Mouse (Mus musculus) megakaryocyte, adult 5-6 weeks (primary cell): ENCODE data around the gene Smdt1. TPM values are rescaled to one million over a fixed set of nuclear protein-coding genes. Genes with fewer than 3 reads are reported as not detected.

ENCODE experiments used
- ATAC-seq: 2 replicates; pipeline ENCODE4 v1.8.0; 2016; ENCODE audit warnings: mild to moderate bottlenecking, inconsistent platforms; ENCODE audit not compliant: poor library complexity, severe bottlenecking
- total RNA-seq, 2 experiments: library from RNA; stranded (forward) in 1 of 2; stranded (reverse) in 1 of 2; fragments of 153-499, 151-499 nt in 1 of 2; fragments of 221-1000, 200-1000 nt in 1 of 2; gene quantifications; 2 replicates each; pipeline versions ENCODE4 v1.2.3 to v1.2.4; 2015 to 2017

The Smdt1 gene
- 226 and 229 TPM in 2 replicates for total RNA-seq (2015)
- 123 and 170 TPM in 2 replicates for total RNA-seq (2017)

DNA sequence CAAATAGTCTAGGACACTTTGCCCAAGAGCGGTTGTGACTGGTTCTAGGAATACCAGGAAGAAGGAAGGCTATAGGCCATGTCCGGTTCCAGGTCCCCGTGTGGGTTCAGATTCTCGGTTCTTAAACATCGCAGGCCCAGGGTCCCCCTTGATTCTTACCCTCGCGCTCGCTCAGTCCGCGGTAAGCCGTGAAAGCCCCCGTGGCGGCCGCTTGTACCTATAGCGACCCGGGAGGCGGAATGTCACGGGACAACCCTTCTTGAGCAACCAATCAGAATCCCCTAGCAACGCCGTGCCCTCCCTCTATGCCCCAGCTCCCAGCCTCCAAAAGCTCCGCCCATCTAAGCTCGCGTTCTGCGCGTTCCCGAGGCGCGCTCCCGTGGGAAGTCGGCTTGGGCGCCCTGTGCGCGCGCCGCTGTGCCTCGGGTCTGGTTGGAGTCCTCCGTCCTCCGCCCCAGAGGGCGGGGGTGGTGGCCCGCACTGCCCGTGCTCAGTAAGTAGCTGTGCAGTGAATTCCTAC lies at the start of gene Smdt1, which contains the start of the genes Naga and Pheta2:
TSS of gene Smdt1 (plus strand) at position 367 of the 520 bp plus-strand sequence.
TSS of gene Naga (minus strand) at position 333 of the 520 bp plus-strand sequence.
TSS of gene Pheta2 (plus strand) at position 350 of the 520 bp plus-strand sequence.
- ATAC-seq = peak; percentile 77

DNA sequence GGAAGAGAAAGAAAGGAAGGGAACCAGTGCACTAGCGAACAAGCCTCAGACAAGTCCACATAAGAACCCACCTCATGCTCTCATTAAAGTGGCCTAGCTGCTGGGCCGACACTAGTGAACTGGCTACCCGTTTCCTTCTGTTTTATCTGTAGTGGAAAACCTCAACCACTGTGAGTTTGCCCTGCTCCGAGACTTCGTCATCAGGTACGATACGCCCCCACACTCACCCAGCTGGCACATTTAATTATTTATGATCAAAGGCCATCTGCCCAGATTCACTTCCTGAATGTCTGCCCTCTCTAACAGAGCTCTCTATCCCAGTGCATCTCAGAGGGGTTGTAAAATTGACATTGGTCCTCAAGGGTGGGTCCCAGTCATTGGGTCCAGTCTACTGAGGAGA lies 48.5 kb upstream of the Smdt1 start:
- ATAC-seq = no peak

DNA sequence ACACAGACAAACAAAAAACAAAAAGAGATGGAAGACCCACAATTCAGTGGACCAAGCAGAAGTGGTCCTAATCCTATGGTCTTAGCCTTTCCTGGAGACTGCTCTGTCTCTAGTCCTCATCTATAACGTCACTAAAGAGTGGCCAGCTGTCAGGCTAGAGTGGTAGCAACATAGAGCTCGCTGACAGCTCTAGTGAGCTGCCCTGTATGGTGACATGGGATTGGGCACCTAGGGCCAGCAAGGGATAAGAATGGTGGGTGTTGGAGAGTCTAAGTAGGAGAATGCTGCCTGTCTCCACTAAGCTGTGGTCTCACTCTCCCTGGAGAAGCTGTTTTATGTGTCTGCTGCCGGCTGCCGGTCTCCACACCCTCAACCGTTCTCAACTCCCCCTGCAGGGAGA lies 45.9 kb upstream of the Smdt1 start:
- no peak for ATAC-seq

DNA sequence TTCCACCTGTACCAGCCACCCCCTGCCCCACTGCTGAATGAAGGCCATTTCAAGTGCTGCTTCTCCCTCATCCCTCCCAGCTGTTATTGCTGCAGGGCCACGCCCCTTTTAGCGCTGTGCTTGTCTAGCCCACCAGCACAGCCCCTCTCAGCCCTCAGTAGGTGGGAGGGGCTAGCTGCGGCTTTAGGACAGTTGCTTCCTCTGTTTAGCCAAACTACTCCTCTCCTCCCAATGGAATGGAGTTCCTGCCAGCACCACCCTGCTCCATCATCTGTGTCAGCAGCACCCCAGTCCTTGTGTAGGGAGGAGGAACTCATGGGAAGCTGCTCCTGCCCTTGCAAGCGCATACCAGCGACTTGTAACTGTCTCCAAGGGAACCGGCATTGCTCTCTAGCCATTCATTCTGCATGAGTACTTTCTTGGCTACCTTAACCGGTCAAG lies 45.5 kb upstream of the Smdt1 start:
- no peak for ATAC-seq

DNA sequence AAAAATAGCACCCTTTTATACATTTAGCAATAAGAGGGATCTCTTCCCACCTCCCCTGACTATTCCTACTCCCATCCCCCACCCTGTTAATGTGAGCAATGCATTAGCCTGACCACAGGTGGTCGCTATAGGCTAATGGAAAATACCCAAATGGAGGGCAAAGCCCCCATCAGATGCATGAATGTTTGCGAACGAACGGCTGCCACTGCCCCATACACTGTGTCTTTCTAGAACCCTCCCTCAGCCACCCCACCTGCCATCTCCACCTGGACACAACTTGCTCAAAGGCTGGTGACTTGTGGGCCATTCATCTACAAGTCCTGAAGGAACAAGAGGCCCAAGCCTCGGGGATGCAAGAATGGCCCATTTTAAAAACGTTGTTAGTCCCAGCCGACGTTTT lies 44.7 kb upstream of the Smdt1 start:
- no peak for ATAC-seq

DNA sequence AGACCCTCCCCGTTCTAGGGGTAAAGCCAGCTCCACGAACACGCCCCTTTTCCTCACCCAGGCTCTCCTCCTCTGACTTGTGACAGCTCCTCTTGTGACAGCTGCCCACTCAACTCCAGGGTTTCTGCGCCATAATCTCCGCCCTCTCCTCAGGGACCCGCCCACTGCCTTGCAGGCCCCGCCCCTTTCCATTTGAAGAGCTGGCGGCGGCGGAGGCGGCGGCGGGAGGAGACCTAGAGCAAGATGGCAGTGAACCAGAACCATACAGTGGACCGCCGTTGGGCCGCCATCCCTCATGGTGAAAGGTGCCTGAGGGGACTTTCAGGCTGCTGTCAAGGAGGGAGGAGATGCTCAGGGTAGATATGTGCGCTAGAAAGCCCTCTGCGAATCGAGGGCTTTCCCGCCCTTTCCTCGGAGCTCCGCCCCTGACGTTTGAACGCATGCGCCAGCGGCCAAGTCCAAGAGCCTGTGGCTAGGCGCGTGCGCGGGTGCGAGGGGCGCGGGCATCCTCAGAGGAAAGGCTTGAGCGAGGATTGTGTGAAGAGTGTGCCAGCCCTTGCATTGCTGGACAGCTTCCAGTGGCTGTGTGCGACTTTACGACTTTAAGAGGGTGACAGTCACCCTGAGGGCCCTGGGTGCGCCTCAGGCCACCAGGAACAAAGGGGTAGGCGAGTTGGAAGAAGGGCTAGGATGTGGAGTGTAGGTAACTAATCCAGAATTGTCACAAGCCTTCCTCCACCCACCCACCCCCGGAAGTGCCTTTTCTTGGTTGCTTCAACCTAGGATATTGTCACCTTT lies 39.8 kb upstream of the Smdt1 start, which contains the start of gene Wbp2nl:
TSS of gene Wbp2nl (plus strand) at position 191 of the 798 bp plus-strand sequence.
- no peak for ATAC-seq

DNA sequence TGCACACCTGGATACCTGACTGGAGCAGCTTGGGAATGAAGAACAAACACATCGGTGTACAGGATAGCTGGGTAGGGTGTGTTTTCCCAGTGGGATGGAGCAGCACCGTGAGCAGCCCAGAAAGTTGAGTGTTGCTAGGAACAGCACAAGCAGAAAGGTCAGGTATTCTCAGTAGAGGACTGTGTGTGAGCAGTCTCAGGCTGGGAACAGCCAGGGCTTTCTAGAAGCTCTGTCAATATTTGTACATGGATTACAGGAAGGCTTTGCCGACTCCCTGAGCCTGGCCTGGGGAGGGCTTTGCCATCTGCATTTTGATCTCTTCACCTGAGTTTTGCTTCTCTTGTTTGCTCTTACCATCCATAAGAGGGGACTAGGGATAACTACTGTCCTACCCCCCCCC lies 31.7 kb upstream of the Smdt1 start:
- no peak for ATAC-seq

DNA sequence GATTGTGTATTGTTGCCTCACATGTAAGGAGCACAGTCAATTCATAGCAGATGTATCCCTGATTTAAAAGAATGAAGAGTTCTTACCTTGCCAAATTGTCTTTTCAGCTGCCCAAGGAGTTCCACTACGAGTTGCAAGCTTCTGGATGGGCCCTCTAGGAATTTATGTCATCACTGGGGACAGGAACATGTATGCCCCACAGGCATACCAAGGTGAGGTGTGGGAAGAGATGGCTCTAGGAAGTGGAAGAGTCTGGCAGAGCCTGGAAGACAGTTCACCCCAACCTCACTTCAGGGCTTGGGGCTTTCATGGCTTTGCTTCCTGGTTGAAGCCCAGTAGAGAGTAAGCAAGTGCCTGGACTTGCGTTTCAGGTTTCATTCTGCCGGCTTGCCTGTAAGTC lies 30.3 kb upstream of the Smdt1 start:
- no peak for ATAC-seq

DNA sequence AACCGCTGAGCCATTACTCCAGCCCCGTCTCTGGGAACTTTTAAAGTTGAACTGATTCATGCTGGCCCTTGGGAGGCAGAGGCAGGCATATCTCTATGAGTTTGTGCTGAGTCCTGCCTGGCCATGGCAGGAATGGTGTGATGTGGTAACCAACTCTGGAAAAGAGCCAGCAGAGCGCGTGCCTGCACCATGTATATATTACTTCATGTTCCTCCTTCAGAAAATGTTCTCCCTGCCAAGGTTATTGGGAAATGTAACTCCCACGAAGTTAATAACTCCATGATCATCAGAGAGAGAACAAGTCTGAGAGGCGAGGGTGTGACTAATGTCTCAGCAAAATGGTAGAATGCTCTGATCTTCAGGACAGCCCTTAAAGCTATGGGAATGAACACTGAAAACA lies 20.9 kb upstream of the Smdt1 start:
- ATAC-seq = no peak

DNA sequence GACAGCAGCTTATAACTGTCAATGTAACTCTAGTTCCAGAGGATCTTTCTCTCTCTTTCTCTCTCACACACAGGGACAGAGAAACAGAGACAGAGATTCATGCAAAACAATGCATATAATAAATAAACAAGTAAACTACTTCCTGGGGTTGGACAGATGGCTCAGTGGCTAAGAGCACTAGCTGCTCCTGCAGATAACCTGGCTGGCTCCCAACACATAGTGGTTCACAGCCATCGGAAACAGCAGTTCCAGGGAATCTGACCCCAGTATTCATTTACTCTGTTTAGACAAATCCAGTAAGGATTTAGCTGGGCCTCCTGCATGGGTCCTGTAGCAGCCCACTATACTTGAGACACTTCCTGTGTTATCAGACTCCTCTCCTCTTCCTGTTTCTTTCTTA lies 19.1 kb upstream of the Smdt1 start:
- ATAC-seq = peak; percentile 60

DNA sequence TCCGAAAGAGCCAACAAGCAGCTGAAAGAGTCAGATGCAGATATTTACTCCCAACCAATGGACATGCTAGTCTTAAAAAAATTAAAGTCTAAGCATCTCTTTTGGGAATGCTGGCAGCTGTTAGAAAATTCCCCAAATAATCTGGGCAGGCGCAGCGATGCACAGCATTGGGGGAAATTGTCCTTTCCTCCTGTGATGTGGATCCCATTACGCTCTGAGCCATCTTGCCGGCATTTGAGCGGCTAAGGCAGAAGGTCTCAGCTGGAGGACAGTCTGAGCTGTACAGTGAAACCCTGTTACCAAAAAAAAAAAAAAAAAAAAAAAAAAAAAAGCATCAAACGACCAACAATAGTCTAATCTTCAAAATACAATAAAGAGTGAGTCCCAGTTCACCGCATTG lies 16.6 kb upstream of the Smdt1 start:
- ATAC-seq = no peak

DNA sequence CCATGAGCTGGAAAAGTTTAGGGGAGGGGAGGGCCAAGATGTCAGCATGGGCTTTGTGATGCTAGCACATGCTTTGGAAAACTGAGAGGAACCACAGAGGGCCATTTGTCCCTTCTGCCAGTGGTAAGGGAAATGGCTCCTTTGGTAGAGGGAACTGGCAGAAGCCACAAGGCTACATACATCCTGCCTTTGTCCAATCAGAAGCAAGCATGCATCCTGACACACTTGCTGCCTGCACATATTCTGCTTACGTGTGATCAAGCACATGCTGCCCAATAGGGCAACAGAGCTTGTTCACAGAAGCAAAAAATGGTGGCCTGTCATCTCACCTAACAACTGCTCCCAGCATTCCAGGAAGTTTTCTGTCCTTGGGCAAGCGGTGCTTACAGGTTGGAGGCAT lies 13.4 kb upstream of the Smdt1 start:
- ATAC-seq = peak; percentile 73

DNA sequence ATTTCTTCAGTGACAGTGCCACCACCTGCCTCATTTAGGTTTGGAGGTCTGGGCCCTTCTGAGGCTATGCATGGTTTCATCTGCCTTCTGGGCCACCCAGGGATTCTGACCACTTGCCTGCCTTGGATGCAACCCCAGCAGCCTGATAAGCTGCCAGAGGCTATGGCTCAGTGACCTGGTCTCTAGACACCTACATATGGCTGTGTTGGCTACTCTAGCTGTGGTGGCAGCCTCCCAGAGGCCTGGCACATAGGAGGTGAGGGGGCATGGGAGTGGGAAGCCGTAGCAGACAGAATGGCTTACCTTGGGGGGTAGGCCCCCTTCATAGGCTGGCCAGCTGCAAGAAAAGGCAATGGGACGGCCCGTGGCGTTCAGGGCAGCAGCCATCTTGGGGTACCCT lies 3.6 kb upstream of the Smdt1 start:
- no peak for ATAC-seq

DNA sequence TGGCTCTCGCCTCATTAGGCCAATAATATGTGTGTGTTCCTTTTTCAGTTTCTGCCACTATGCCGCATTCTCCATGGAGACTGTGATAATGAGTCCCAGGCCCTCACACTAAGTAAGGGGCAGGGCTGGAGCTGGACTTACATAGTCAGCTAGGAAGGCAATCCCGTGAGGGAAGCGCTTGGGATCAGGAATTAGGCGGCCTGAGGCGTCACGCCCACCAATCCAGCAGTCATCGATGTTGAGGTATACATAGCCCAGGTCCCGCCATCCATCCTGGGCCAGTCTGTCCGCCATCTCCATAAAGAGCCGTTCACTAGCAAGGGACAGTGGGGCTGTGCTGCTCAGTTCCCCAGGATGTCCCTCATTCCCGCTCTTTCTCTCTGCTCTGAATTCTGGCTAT lies 2.1 kb upstream of the Smdt1 start:
- no peak for ATAC-seq

DNA sequence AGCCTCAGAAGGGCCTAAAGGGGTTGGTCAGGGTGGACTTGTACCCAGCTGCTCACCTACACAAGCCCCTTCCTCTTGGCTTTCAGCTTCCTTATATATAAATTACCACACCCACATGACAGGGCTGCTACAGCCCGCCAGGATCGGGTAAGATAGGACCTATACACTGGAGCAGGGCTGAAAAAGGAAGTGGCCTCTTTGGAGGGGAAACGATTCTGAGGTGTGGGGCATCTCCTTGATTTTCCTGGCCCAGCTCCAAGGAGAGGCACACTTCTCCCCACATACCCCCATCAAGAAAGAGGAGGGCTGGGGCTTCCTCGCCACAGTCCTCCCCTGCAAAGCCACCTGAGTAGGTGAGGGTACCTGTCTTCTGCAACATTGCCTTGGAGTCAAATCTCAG lies 884 bp upstream of the Smdt1 start:
- ATAC-seq = peak; percentile 42

DNA sequence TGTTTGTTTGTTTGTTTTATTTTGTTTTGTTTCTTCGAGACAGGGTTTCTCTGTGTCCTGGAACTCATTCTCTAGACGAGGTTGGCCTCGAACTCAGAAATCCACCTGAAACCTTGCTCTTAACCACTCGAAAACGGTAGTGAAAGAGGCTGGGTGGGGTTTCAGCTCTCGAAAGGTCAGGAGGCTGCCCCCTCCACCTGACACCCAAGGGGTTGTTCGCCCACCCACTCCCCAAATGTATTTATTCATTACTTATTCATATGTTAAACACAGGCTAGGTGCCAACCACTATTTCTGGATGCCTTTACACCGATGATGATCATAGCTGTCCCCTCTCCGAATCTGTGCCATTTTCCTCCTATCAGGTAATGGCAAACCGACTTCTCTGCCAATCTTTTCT lies 391 bp downstream of the Smdt1 start:
- ATAC-seq = no peak

DNA sequence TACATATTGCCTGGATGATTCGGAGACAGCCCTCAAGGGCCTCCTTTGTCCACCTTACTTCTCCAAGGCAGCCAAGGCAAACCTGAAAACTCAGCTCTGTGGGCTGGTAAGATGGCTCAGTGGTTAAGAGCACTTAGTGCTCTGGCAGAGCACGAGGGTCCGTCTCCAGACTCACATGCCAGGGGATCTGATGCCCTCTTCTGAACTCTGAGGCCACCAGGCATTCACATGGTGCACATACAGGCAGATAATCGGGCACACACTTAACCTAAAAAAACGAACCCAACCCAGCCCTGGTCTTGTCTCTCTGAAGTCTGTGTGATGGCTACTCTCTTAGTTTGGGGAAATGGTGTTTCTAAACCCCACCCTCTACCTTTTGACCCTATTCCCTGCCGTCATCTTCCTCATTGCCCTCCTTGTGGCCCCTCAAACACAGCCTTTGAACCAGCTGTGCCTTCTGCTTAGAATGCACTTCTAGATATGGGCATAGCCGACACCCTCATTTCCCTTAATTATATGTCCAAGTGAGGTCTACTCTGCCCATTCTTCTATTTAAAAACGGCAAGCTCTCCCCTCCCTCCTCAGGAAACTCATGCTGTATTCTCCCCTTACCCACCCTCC lies 985 bp downstream of the Smdt1 start:
- no peak for ATAC-seq

DNA sequence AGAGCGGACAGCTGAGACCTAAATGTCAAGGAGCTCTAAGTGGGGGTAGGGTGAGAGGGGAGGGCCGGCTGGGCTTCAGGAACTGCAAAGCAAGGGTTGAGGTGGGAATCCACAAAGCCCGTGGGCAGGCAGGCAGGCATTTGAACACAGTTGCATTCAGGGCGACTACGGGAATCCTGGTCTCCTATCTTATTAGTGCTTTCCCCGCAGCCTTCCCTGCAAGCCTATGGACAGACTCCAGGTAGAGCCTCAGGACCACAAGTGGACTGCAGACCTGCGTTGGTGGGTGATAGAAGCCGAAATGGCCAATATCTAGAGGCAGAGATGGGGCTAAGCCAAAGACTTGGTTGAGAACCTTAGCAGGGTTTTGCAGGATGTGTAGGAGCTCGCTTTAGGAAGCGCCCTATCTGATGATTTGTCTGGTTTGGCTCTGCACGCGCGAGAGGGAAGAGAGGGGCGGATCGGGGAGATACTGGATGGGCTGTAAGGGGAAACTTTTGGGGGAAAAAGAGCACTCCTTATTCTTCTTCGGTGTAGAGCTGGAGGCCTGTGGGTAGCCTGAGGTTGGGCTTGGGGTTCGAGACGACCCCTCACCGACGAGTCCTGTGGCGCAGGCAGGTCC lies 1.8 kb downstream of the Smdt1 start:
- no peak for ATAC-seq

DNA sequence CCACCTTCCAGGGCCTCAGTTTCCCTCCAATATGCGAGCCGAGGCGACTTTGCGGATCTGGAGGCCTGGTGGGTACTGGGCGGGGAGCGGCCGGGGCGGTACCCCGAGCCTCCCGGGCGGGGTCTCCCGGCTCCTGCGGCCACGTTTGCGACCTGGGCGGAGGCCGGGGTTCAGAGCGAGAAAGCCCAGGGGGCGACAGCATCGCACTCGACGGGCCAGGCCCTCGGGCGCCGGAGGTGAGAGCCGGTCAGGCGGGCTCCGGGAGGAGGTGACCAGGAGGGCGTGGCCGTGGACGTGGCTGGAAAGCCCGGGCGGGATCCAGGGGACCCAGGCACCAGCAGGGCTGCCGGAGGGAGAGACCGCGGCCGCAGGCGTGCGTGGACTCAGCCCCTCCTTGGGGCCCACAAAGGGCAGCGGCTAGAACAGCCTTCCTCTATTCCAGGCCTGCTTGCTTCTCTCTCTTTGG lies 2.3 kb downstream of the Smdt1 start:
- peak; percentile 13 for ATAC-seq

DNA sequence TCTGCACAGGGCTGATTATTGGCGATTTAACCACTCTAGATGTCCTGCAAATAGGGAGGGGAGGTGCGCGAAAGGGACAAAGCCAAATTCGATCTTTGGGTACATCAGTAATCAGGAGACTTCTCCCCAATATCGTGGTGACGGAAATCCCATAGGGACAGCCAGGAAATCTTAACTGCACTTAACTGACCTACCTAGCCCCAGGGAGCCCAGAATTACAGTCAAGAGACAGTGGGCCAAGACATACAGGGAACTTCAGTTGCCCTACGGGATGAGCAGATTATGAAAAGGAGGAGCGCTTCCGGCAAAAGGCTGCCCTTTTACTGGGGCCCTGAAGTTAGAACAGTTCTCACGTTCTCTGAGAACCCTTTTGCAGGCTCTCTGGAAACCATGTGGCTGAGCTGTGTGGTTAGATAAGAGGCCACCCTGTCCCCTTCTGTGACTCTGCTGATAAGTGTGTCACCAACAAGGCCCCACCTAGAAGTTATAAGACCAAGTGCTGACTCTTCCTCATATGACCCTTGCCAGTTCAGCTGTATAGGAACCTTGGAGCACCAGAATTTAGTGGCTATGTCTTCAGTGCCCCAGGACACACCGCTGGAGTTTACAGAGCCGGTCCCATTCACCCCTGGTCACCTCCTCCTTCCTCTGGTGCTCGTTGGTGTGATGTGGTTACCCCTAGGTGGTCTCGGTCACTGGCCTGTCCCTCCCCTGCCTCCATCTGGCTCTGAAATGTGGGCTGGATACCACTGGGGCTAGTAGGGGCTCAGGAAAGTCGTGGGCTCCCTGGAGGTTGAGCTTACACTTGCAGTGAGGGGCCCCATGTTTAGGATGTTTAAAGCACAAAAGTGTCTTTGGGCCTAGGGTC lies 3.1 kb downstream of the Smdt1 start:
- ATAC-seq = peak; percentile 12
